Mouse (Mus musculus) intestine, embryonic 16.5 days (tissue): ENCODE results near the gene Kcnh2. TPM values are rescaled to one million over a fixed set of nuclear protein-coding genes. Genes with fewer than 3 reads are reported as not detected.
A peak's percentile ranks its signal among the peaks of the same experiment; 100 is the strongest.
"Not testable (repeated sequence)": the region's sequence is repeated elsewhere in the genome, so short reads cannot be mapped to it uniquely, and the experiment has no call there.

ENCODE experiments used
- ATAC-seq: fragments of 200-750 bp; cut with Nextera tagmentation; 2 replicates; pipeline ENCODE4 v1.8.0; 2017; ENCODE audit warnings: moderate TSS enrichment, moderate library complexity
- H3K27ac ChIP-seq: fragments of 300-500 bp; sonication (generic); 2 replicates; pipeline ENCODE4 v1.5.1; 2014; ENCODE audit warnings: mild to moderate bottlenecking, low read length
- H3K27me3 ChIP-seq: fragments of 300-500 bp; sonication (generic); replicated peaks from 2 replicates; pipeline ENCODE4 v1.6.1; 2014; ENCODE audit warnings: low read length, control low read depth, mixed read lengths; ENCODE audit not compliant: control insufficient read depth, insufficient read depth
- H3K36me3 ChIP-seq: fragments of 300-500 bp; sonication (generic); 2 replicates; pipeline ENCODE4 v1.6.1; 2014; ENCODE audit warnings: low read length, control low read depth; ENCODE audit not compliant: control insufficient read depth, insufficient read depth
- H3K4me1 ChIP-seq: fragments of 300-500 bp; sonication (generic); 2 replicates; pipeline ENCODE4 v1.6.1; 2014; ENCODE audit warnings: low read length, control low read depth, mixed read lengths; ENCODE audit not compliant: control insufficient read depth, insufficient read depth
- H3K4me2 ChIP-seq: fragments of 300-500 bp; sonication (generic); 2 replicates; pipeline ENCODE4 v1.6.1; 2014; ENCODE audit warnings: low read depth, low read length, control low read depth
- H3K4me3 ChIP-seq: fragments of 300-500 bp; sonication (generic); 2 replicates; pipeline ENCODE4 v1.5.1; 2014; ENCODE audit warnings: mild to moderate bottlenecking, low read length
- H3K9ac ChIP-seq: fragments of 300-500 bp; sonication (generic); 2 replicates; pipeline ENCODE4 v1.6.1; 2014; ENCODE audit warnings: low read depth, low read length
- H3K9me3 ChIP-seq: fragments of 300-500 bp; sonication (generic); 2 replicates; pipeline ENCODE4 v1.6.1; 2016; ENCODE audit warnings: low read length, control low read depth; ENCODE audit not compliant: control insufficient read depth
- WGBS: fragments of 180-500 bp; shearing (Covaris S2); extraction: QIAGEN DNeasy Blood & Tissue Kit; methylation state at CpG from one replicate; pipeline ENCODE4 v1.1.7; 2014; 5-methylcytosine and 5-hydroxymethylcytosine counted together
- polyA plus RNA-seq: library from polyadenylated mRNA; unstranded; fragments of >200 nt; fragmentation: Nextera tagmentation; extraction: Ambion mirVana; gene quantifications from 2 replicates; pipeline ENCODE4 v1.2.1, GENCODE M21; 2015

Gene Kcnh2
- 3.1 and 5.8 TPM in 2 replicates for polyA plus RNA-seq

DNA sequence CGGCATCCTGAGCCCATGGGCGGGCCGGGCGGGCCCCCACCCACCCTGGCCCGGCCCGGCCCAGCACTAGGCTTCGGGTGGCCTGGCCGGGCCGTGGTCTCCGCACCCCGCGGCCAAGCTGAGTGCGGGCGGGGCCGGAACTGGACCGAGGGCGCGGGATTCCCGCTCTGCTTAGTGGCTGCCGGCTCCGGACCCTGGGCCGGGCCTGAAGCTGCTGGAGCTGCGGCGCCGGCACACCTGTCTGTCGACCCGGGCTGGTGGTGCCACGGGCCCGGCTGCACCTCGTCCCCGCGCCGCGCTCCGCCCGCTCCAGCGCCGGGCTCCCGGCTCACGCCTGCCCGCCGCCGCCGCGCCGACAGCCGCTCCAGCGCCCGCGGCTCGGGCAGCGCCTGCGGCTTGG, at the start of gene Kcnh2:
TSS of gene Kcnh2 (minus strand) at position 327 of the 400 bp plus-strand sequence.
- H3K27me3 ChIP-seq = peaks cover 10% of the 10 kb centered on the region; the same call in 1 of the 2 replicates
- peak within 1 kb of the TSS; percentile 92 for H3K27ac ChIP-seq
- under 1% methylated on average over 45 of the region's 53 CpGs for WGBS
- peak within 1 kb of the TSS; percentile 94 for H3K4me2 ChIP-seq
- H3K9me3 ChIP-seq = no peaks in the 10 kb centered on the region
- peak within 1 kb of the TSS; percentile 76 for H3K4me3 ChIP-seq
- peaks cover 57% of the 10 kb centered on the region for H3K4me1 ChIP-seq
- H3K36me3 ChIP-seq = no peaks in the 10 kb centered on the region
- peak; percentile 23 for ATAC-seq
- H3K9ac ChIP-seq = peak within 1 kb of the TSS; percentile 83

DNA sequence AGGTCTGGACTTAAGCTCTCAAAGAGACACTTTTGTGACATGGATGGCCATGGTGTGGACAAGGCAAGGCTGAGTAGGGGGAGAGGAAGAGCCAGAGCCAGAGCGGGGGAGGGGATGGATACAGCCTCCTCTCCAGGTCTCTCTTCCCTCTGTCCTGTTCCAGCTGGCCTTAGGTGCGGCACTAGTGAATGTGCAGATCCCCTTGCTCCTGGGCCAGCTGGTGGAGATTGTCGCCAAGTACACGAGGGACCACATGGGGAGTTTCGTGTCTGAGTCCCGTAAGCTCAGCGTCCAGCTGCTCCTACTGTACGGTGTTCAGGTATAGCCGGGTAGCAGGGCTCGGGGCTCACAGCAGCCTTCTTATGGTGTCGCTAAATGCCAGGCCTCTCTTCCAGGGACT, 49.0 kb upstream of the Kcnh2 start:
- H3K27ac ChIP-seq = no peak overlapping the region
- 96% methylated on average over 10 of the region's 11 CpGs for whole genome bisulfite sequencing
- H3K4me1 ChIP-seq = no peaks in the 10 kb centered on the region
- H3K36me3 ChIP-seq = peaks cover 8% of the 10 kb centered on the region
- H3K4me2 ChIP-seq = no peak overlapping the region
- H3K4me3 ChIP-seq = no peak overlapping the region
- no peak overlapping the region for H3K9ac ChIP-seq
- ATAC-seq = no peak
- H3K27me3 ChIP-seq = no peaks in the 10 kb centered on the region
- no peaks in the 10 kb centered on the region for H3K9me3 ChIP-seq

DNA sequence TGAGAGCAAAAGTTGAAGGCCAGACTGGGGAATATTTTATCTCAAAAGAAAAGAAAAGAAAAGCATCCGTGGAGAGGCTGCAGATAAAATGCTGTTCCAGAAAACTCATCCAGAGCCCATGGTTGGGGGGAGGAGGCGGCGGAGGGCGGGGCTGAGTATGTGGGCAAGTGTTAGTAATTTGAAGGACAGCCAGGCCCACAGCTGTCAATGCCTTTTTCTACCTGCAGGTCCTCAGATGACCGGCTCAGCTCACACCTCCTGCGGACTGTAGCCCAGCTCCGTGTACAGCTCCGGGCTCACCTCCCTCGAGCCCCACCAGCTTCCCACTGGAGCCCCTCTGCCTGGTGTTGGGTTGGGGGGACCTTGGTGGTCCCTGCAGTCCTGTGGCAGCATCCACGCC, 48.3 kb upstream of the Kcnh2 start:
- WGBS = 91% methylated on average over 10 of the region's 10 CpGs

DNA sequence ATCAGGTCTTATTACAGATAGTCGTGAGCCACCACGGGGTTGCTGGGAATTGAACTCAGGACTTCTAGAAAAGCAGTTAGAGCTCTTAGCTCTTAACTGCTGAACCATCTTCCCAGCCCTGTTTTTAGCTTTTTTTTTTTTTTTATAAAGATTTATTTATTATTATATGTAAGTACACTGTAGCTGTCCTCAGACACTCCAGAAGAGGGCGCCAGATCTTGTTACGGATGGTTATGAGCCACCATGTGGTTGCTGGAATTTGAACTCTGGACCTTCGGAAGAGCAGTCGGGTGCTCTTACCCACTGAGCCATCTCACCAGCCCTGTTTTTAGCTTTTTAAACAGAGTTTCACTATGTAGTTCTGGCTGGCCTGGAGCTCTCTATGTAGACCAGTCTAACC, 44.9 kb upstream of the Kcnh2 start:
- not testable (repeated sequence) for H3K27ac ChIP-seq, H3K36me3 ChIP-seq, H3K27me3 ChIP-seq, H3K9me3 ChIP-seq, ATAC-seq, H3K4me2 ChIP-seq, H3K4me3 ChIP-seq, H3K9ac ChIP-seq
- WGBS = 85% methylated on average over 6 of the region's 6 CpGs
- H3K4me1 ChIP-seq = peaks cover 10% of the 10 kb centered on the region

More for the DNA sequence above, 48.3 kb upstream of the Kcnh2 start:
- H3K9me3 ChIP-seq = no peaks in the 10 kb centered on the region
- no peak overlapping the region for H3K27ac ChIP-seq
- ATAC-seq = no peak
- no peaks in the 10 kb centered on the region for H3K27me3 ChIP-seq
- no peak overlapping the region for H3K4me3 ChIP-seq
- H3K4me1 ChIP-seq = no peaks in the 10 kb centered on the region
- H3K36me3 ChIP-seq = peaks cover 8% of the 10 kb centered on the region
- no peak overlapping the region for H3K4me2 ChIP-seq
- no peak overlapping the region for H3K9ac ChIP-seq

DNA sequence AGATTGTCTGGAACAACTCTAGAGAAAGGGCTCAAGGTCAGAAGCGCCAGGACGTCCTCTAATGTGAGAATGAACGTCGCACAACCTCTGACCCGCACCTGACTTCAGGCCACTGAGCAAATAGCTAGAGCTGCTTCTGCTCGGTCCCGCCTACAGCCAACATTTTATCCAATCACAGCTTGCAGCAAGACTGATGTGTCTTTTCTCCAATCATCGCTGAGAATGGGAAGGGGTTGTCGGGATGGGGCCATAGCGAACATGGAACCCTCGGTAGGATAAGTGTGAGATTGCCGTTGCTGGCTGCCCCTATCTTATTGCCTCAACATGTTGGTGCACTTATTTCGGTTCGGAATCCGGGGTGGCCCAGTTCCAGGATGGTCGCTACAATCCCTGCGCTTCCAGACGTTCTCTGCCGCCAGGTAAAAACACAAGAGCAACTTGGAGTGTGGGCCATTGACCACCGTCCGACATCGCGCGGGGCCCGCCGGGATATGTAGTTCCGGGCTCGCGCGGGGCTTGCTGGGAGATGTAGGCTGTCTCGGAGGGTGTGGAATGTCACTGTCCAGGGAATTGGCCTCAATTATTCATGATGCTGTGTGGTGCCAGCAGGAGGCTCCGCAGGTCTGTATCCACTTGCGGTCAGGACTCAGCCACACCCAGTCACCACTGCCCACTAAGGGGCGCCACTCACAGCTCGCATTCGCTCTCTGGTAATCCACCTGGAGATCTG, 42.9 kb upstream of the Kcnh2 start:
- Histone ChIP-seq H3K4me1 (peaks cover 13% of the 10 kb centered on the region), H3K4me2 (peak overlapping the region; percentile 54), H3K4me3 (peak overlapping the region; percentile 57), H3K27me3 (no peaks in the 10 kb centered on the region), H3K9ac (peak overlapping the region; percentile 69), H3K27ac (peak overlapping the region; percentile 80), H3K36me3 (no peaks in the 10 kb centered on the region), H3K9me3 (no peaks in the 10 kb centered on the region)
- peak; percentile 96 for ATAC-seq
- under 1% methylated on average over 36 of the region's 36 CpGs for WGBS

DNA sequence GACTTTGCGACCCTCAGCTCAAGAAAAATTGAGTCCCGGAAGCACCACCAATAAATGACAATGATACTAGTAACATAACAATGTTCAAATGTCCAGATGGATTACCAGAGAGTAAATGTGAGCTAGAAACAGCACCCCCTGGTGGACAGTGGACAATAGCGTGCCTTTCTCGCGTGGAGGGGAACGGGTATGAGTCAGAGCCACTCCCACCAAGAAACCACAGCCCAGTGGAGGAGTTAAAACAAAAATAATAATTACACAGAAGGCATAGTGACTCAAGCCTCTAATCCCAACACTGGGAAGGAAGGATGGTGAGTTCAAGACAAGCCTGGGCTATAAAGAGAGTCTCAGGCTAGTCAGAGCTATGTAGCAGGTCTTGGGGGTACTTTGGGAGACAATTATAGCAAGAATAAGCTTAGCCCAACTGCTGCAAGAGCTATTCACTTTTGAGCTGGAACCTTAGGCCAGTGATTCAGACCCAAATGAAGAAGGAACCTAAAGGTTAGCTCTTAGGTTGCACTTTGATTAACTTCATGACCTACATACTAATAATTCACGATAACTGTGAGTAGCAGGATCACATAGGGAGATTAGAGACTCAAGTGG, 42.1 kb upstream of the Kcnh2 start, which contains the start of gene Abcb8:
TSS of gene Abcb8 (plus strand) at position 272 of the 606 bp plus-strand sequence.
- 22% methylated on average over 7 of the region's 7 CpGs for WGBS
- H3K9ac ChIP-seq = peak within 1 kb of the TSS; percentile 69

DNA sequence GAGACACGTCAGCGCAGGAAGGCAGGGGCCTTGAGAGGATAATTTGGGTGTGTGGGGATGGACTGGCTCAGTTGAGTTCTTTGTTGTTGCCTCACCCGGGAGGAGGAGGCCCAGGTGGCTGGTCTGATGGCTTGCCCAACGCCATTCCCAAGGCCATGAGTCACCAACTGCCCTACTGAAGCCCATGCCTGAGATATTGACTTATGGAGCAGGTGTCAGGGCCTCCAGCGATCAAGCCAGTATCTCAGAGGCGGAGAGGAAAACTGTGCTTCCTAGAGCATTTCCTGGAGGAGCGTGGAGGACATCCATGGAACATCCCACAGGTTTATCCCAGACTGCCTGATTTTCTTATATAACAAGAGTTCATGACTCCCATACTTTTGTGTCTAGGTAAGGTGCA, 41.3 kb upstream of the Kcnh2 start:
- H3K27ac ChIP-seq = peak overlapping the region; percentile 75
- 51% methylated on average over 7 of the region's 7 CpGs for WGBS
- no peak for ATAC-seq

More for the DNA sequence above, 42.1 kb upstream of the Kcnh2 start, which contains the start of gene Abcb8:
- no peak for ATAC-seq
- Histone ChIP-seq H3K27ac (peak within 1 kb of the TSS; percentile 80), H3K27me3 (no peaks in the 10 kb centered on the region), H3K4me1 (peaks cover 18% of the 10 kb centered on the region), H3K36me3 (no peaks in the 10 kb centered on the region), H3K9me3 (no peaks in the 10 kb centered on the region), H3K4me2 (peak within 1 kb of the TSS; percentile 54), H3K4me3 (peak within 1 kb of the TSS; percentile 57)

DNA sequence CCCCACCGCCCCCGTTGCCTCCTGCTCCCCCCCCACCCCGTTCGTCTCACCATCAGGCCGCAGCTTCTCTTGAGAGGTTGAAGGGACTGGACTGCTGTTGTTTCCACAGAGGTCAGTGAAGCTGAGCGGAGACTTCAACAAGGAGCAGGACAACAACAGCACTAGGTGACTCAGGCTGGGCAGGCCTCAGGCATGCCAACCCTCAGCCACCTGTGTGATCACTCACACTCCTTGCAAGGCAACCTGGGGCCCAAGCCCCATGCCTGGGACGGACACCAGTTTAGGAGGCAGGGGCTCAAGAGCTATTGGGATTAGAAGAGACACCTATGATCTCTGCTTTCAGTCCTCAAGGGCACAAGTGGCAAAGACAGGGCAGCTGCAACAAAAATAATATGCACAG, 40.5 kb upstream of the Kcnh2 start, which contains the start of gene Atg9b:
TSS of gene Atg9b (minus strand) at position 280 of the 400 bp plus-strand sequence.
- no peak within 1 kb of the TSS for H3K4me2 ChIP-seq
- peaks cover 34% of the 10 kb centered on the region for H3K4me1 ChIP-seq
- peak within 1 kb of the TSS; percentile 75 for H3K27ac ChIP-seq
- no peaks in the 10 kb centered on the region for H3K9me3 ChIP-seq
- no peak within 1 kb of the TSS for H3K4me3 ChIP-seq
- H3K27me3 ChIP-seq = 0 out of 2 replicates have a peak, but pooled peaks cover 7% of the 10 kb centered on the region
- H3K9ac ChIP-seq = no peak within 1 kb of the TSS; the same call in 1 of the 2 replicates
- whole genome bisulfite sequencing = 80% methylated on average over 7 of the region's 7 CpGs
- H3K36me3 ChIP-seq = no peaks in the 10 kb centered on the region
- ATAC-seq = no peak

More for the DNA sequence above, 41.3 kb upstream of the Kcnh2 start:
- Histone ChIP-seq H3K4me2 (no peak overlapping the region), H3K4me3 (no peak overlapping the region), H3K36me3 (no peaks in the 10 kb centered on the region), H3K4me1 (peaks cover 26% of the 10 kb centered on the region), H3K9ac (no peak overlapping the region), H3K9me3 (no peaks in the 10 kb centered on the region), H3K27me3 (no peaks in the 10 kb centered on the region)

DNA sequence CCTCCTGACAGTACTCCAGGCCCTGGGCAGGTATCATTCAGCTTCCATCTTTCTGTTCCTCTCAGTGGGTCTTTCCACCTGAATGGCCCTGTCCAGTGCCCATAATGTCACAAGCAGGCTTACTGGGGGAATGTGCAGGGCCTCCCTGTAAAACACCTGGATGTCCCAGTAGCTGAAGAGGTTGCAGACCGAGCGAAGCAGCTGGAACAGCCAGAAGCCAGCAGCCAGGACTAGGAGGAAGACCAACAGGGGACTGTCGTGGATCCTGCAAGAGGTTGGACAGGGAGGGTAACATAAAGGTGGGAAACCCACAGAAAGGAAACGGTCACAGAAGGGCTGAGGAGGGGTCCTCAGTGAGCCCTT, 38.2 kb upstream of the Kcnh2 start:
- H3K27ac ChIP-seq = no peak overlapping the region
- H3K9ac ChIP-seq = no peak overlapping the region
- peaks cover 7% of the 10 kb centered on the region; the same call in 1 of the 2 replicates for H3K27me3 ChIP-seq
- WGBS = 86% methylated on average over 4 of the region's 4 CpGs
- peaks cover 37% of the 10 kb centered on the region for H3K4me1 ChIP-seq
- H3K36me3 ChIP-seq = no peaks in the 10 kb centered on the region
- ATAC-seq = no peak
- no peaks in the 10 kb centered on the region for H3K9me3 ChIP-seq
- no peak overlapping the region for H3K4me2 ChIP-seq
- no peak overlapping the region for H3K4me3 ChIP-seq
